Mouse (Mus musculus) embryo, embryonic 10.5 days (tissue): ENCODE results near the gene Epha6.

ENCODE experiments used
- DNase-seq: peaks from one replicate; pipeline ENCODE4 v3.0.0-alpha.2; 2015; ENCODE audit warnings: low spot score

Epha6 gene

GRCm38 (mm10) chr16:59643766-59644165 is 961.6 kb downstream of the Epha6 start:
- no peak for DNase-seq

- peak; percentile 9 for DNase-seq
These were observed 965.3 kb downstream of the Epha6 start for GRCm38 (mm10) chr16:59639985-59640384.

GRCm38 (mm10) chr16:59639102-59639691 is 966.1 kb downstream of the Epha6 start, which contains the start of gene Arl6:
Gene Arl6, minus strand, starts transcription at chr16:59639391.
- peak; percentile 94 for DNase-seq

GRCm38 (mm10) chr16:59634598-59634997 is 970.7 kb downstream of the Epha6 start:
- DNase-seq = no peak

GRCm38 (mm10) chr16:59621554-59621953 is 983.8 kb downstream of the Epha6 start:
- DNase-seq = no peak

- peak; percentile 76 for DNase-seq
These were observed 988.2 kb downstream of the Epha6 start for GRCm38 (mm10) chr16:59617167-59617566.

GRCm38 (mm10) chr16:59615675-59616074 is 989.7 kb downstream of the Epha6 start:
- no peak for DNase-seq

GRCm38 (mm10) chr16:59610750-59611149 is 994.6 kb downstream of the Epha6 start:
- DNase-seq = no peak

GRCm38 (mm10) chr16:59604078-59604781 is 1001.1 kb downstream of the Epha6 start:
- DNase-seq = peak; percentile 57
